Mouse (Mus musculus): Measurements from ENCODE around the gene Zdhhc12. TPM values are rescaled to one million over a fixed set of nuclear protein-coding genes. Genes with fewer than 3 reads are reported as not detected.
"Not testable (repeated sequence)": the region's sequence is repeated elsewhere in the genome, so short reads cannot be mapped to it uniquely, and the experiment has no call there.

Gene Zdhhc12
- 1 to 10 TPM; 2.1 to 2.8 TPM for total RNA-seq (2021)
- long read RNA-seq, experiment 1, partial matches to known transcripts, result 0 of 4 reads
- long read RNA-seq, experiment 1, other reads (novel, unspliced or antisense), result 1 of 4 reads
- long read RNA-seq, experiment 2, partial matches to known transcripts, result 0 of 4 reads
- long read RNA-seq, experiment 2, other reads (novel, unspliced or antisense), result 1 of 4 reads

- peak; percentile 91 for DNase-seq (ENCODE audit: low spot score)
These were observed at the start of gene Zdhhc12 for GRCm38 (mm10) chr2:30093471-30094207. Gene Zdhhc12 (minus strand): TSS chr2:30093648.

DNA sequence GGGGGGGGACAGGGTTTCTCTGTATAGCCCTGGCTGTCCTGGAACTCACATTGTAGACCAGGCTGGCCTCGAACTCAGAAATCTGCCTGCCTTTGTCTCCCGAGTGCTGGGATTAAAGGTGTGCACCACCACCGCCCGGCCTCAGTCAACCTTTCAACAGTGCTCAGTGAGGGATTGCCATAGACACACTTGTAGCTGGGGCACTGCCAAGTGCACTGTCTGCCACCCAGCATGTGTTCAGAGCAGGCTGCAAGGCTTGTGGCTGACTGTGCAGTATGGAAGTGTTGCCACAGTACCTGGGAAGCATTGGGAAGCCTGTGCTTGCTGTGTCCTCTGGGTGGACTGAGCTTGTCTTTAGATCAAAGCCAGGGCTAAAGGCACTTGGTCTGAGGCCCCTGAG, 46.6 kb upstream of the Zdhhc12 start:
- DNase-seq (ENCODE audit: low spot score), result not testable (repeated sequence)

GRCm38 (mm10) chr2:30136458-30136857, 43.0 kb upstream of the Zdhhc12 start:
- DNase-seq (ENCODE audit: low spot score), result no peak

DNA sequence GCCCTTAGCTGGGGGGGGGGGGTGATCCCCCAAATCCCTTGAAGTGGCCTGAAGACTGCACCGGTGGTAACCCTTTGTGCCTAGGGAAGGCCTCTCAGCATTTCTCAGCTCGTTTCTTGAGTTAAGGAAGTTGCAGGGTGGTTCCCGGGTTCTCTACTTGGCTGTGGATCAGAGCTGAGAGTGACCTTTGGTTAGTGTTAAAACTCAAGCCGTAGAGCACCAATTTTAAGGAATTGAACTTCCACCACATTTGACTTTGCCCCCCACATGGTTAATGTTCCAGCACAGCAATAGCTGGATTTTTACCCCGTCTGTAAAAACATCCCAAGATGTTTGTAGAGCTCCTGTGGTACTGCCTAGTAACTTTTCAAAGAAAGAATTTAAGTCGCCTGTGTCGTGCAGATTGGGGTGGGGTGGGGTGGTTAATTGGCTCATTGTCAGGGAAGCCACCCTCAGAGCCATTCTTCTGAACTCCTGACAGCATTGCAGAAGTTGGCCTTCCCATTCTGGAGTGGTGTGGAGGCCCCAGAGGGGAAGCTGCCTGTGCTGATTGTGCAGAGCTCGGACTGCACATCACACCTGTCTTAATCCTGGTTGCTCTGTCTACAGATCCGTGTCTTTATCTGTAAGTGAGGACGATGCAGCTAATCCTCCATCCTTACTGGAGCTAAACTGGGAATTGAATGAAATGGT, 41.6 kb upstream of the Zdhhc12 start:
- DNase-seq (ENCODE audit: low spot score), result no peak

GRCm38 (mm10) chr2:30134378-30134711, 40.9 kb upstream of the Zdhhc12 start:
- no peak for DNase-seq (ENCODE audit: low spot score)

DNA sequence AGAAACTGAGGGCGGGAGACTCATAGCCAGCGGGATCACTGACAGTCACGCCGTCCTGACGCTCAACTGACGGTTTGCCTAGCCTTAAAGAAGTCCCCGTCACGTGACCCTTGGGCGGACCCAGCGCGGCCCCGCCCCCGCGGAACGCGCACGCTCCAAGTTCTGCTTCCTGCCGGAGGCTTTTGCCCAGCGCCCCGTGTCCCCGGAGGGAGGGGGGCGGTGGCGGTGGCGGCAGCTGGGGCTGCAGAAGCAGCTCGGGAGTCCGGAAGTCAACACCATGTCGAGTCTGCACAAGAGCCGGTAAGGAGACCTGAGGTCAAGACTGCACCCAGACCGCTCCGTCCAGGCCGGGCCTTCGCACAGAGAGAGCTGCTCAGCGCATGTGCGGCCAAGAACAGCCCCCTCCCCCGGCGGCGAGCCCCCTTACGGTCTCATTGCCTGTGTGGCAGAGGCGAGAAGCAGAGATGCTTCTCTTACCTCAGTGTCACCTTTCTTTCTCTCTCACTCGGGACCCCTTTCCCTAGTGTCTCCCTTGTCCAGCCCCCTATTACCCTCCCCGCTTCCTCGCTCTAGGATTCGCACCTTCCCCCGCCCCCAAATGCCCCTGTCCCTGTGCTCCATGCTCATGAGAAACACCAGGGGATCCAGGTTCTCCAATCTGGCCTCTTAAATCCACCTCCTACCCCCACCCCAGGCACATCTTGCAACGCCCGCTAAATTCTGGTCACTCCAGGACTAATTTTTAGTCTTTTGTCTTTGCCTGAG, 40.3 kb upstream of the Zdhhc12 start, which contains the start of gene Tbc1d13:
TSS of gene Tbc1d13 (plus strand) at position 134 of the 765 bp plus-strand sequence.
- peak; percentile 99 for DNase-seq (ENCODE audit: low spot score)

- DNase-seq (ENCODE audit: low spot score), result peak; percentile 48
These were observed 39.6 kb upstream of the Zdhhc12 start for GRCm38 (mm10) chr2:30132801-30133612.

DNA sequence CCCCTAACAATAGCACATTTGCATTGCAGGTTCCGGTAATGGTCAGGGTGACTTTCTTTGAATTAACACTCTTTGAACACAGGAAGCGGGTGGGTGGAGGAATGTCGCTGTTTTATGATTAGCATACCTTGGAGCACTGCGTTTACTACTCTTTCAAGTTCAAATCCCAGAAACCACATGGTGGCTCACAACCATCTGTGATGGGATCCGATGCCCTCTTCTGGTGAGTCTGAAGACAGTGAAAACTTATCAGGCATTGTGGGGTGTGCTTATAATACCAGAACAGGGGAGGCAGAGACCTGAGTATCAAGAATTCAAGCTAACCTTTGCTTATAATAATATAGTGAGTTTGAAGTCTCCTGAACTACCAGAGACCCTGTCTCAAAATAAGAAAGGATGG, 37.8 kb upstream of the Zdhhc12 start:
- not testable (repeated sequence) for DNase-seq (ENCODE audit: low spot score)

GRCm38 (mm10) chr2:30130156-30130555, 36.7 kb upstream of the Zdhhc12 start:
- no peak for DNase-seq (ENCODE audit: low spot score)

DNA sequence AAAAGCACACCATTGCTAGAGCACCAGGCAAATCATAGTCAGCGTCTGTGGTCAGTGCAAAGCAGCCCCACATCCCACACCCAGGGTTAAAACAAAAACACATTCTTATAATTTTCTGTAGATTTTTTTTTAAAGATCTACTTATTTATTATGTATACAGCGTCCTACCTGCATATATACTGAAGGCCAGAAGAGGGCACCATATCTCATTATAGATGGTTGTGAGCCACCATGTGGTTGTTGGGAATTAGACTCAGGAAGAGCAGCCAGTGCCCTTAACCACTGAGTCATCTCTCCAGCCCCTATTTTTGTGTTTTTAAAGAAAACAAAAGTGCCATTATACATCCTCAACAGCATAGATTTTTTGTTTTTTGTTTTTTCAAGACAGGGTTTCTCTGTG, 35.3 kb upstream of the Zdhhc12 start:
- peak; percentile 42 for DNase-seq (ENCODE audit: low spot score)

- peak; percentile 97 for DNase-seq (ENCODE audit: low spot score)
These were observed 31.2 kb upstream of the Zdhhc12 start, which contains the start of gene Zer1 for GRCm38 (mm10) chr2:30124472-30125274. Gene Zer1 (minus strand): TSS chr2:30124585.

DNA sequence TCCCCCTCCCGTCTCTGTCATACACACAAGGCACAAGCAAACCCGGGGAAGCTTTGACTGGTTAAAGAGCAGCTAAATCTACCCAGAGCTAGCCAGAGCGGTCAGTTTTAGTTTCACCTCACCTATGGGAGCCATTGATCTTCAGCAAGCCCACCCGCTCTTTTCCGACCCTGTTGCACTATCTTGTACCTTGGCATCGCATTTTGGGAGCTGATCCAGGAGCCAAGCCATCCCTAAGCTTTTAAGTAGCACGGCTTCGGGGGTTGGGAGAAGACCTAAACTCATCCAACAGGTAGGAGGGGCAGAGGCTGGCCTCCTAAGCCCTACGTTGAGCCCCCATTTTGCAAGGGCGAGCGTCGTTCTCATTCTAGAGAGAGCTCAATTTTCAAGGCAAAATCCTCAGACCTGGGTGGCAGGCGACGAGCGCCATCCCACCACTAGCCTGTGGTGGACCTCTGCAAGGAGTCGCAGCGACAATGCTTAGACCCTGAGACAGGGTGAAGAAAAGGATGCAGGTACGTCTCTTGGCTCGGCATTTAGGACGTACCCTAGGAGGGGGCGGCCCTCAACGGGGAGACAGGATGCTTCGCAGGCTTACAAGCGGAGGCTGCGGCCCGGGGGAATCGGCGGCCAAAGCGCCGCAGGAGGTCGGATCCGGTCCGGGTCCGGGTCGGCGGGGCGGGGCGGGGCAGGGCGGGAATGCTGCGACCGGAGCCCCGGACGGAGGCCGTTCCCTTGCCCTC, 30.5 kb upstream of the Zdhhc12 start:
- DNase-seq (ENCODE audit: low spot score), result peak; percentile 14

DNA sequence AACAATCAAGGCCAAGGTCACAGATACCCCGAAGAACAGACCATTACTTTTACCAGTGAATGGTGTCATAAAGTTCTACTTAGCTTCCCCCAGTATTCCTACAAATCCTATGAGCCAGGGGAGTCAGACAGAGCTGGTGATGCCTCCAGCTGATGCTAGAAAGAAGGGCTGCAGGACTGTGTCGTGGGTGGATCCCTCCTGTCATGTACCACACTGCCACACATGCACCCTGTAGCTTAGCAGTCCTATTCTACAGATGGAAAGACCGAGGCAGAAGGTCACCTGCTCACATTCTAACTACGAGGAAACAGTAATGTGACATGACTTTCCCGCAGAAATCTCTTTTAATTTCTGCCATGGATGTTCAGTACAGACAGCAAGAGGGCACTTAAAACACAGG, 29.3 kb upstream of the Zdhhc12 start:
- DNase-seq (ENCODE audit: low spot score), result no peak

DNA sequence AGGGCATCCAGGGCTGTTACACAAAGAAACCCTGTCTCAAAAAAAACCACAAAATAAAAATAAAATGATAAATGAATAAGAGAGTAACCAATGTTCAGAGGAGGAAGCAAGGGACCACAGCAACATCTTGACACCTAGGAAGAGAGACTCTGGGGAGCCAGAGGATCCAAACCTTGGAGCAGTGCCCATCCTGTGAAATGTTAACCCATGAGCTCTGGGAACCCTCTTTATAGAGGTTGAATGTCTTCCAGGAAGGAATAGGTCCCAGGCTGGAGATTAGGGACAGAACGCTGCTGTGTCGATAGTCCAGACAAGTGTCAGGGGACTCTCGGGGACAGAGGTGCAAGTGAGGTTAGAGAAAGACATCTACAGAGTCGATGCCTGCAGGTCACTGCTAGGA, 26.8 kb upstream of the Zdhhc12 start:
- no peak for DNase-seq (ENCODE audit: low spot score)

- DNase-seq (ENCODE audit: low spot score), result no peak
These were observed 26.2 kb upstream of the Zdhhc12 start for GRCm38 (mm10) chr2:30119641-30120051.

- no peak for DNase-seq (ENCODE audit: low spot score)
These were observed 19.1 kb upstream of the Zdhhc12 start for GRCm38 (mm10) chr2:30112564-30112963.

DNA sequence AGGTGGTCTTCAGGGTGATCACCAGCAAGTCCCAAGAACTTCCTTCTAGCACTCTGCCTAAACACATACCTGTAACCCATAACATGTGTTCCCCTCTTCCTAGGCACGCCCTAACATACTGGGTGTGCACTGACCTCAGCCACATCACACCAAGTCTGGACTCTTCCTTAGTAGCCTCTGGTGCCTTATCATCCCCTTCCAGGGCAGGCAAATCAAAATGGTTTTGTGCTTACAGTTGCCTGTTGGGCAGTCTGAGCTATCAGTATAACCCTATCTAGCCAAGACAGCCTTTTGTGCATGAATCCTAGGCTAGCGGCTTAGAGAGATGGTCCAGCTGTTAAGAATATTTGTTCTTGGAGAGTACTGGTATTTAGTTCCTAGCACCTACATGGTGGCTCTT, 18.1 kb upstream of the Zdhhc12 start:
- DNase-seq (ENCODE audit: low spot score), result no peak

DNA sequence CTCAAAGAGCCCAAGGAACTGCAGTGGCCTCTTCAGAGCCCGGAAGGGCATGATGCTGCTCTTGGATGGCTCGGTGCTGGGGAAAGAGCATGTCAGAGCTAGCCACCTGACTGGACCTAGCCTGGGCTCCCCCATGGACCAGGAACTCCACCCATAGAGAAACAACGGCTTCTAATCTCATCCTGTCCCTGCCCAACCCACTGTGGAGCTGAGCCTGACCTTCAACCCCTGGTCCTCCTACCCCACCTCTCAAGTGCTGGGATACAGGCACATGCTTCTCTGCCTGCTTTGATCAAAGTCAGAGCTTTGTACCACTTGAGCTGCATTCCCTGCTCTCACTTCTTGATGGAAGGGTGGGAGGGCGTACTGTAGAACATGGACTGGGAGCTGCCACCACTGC, 14.8 kb upstream of the Zdhhc12 start:
- DNase-seq (ENCODE audit: low spot score), result no peak

DNA sequence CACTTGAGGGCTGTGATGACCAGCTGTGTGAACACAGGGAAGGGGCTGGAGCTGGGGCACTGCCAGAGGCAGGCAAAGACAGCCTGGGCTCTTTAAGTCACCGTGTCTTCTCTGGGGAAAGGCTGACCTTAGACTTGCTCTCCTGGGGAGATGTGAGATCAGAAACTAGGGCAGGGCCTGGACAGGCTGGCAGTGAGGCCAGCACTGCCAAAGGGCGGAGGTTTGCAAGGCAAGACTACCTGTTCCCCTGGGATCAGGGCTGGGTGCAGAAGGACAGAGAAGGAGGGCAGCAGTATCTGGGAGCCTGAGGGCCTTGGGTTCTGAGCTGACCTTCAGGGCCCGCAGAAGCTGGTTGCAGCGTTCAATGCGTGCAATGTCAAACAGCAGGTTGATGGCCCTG, 14.2 kb upstream of the Zdhhc12 start:
- DNase-seq (ENCODE audit: low spot score), result no peak
